Mouse (Mus musculus) kidney, postnatal 4 days (tissue): ENCODE data around the gene Slc10a4.

Experiments used
- DNase-seq, 2 experiments: peaks; one replicate each; pipeline ENCODE4 v3.0.0; 2021; ENCODE audit warnings: mixed read lengths in 2 of 2

Slc10a4 gene

GRCm38 (mm10) chr5:73014745-73015144, 8.1 kb downstream of the Slc10a4 start:
- DNase-seq = peak in 1 of 2 experiments; percentile 15

- DNase-seq = no peak
Observed at GRCm38 (mm10) chr5:73023801-73024200, 17.1 kb downstream of the Slc10a4 start.

DNA sequence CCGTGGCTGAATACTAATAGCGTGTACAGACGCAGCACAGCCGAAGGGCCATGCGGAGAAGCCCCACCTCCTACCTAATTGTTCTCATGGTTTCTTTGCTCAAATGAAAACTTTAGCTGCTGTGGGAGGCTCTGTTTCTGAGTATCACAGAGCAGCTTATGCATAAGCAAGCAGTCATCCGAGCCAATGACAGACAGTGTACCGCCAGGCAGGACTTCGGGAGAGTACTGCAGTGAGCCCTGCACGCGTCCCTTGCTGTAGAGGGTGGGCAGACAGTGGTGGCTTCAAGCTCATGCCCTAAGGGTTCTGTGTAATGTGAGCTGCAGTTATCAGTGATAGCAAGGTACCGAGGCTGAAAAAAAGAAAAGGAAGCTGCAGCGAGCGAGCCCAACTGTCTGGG, 22.0 kb downstream of the Slc10a4 start:
- DNase-seq = no peak

- no peak for DNase-seq
Observed at GRCm38 (mm10) chr5:73032481-73032880, 25.8 kb downstream of the Slc10a4 start.

DNA sequence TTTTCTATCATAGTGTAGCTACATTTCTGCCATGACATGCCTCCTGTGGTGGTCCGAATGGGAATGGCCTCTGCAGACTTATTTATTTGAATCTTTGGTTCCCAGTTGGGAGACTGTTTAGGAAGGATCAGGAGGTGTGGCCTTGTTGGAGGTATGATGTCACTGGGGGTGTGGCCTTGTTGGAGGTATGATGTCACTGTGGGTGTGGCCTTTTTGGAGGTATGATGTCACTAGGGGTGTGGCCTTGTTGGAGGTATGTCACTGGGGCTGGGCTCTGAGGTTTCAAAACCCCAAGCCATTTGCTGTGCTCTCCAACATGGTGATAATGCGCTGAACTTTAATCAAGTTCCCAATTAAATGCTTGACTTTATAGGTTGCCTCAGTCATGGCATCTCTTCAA, 37.4 kb downstream of the Slc10a4 start:
- DNase-seq = no peak

- DNase-seq = no peak
Observed at GRCm38 (mm10) chr5:73047651-73048245, 41.1 kb downstream of the Slc10a4 start.

DNA sequence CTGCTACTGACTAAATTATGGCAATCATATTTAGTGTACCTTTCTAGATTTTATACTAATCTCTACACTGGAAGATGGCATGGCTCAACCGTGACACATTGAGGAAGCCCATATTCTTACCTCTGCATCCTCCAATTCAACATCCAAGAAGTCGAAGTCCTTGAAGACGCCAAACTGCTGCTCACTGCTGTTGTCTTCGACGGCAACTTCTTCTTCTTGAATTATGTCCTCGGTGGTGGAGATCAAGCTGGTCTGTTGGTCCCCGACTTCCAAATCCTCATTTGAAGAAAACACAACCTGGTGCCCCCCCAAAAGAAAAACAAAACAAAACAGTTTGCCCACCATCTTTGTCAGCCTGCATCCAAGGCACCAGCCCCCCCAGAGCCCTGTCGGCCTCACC, 47.2 kb downstream of the Slc10a4 start:
- DNase-seq = no peak

DNA sequence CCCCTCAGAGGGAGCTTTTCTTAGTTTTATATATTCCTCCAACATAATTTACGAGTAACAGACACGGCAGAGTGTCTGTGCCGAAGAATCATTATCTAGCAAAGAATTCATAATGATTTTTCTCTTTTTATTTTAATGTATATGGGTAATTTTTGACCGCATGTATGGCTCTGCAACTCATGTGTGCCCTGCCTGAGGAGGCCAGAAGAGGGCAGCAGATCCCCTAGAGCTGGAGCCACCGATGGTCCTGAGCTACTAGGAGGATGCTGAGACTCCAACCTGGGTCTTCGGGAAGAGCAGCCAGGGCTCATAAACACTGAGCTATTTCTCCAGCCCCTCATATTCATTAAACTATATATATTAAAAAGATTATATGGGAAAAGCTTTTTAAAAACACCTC, 49.8 kb downstream of the Slc10a4 start:
- DNase-seq = peak; percentile 33 to 38

DNA sequence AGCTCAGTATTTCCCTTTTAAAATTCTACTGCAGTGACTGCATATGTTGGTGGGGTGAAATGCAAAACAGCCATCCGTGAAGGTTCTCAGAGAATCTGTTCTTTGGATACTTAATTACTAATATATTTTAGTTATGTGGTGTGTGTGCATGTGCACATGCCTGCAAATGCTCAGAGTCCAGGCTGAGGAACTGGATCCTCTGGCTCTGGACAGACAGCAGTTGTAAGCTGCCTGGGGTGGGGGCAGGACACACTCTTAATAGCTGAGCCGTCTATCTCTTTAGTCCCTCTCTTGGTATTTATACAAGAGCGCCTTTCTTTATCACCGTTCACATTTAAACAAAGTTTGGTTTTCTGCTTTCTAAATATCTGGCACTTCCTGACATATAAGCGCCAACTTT, 50.3 kb downstream of the Slc10a4 start:
- DNase-seq = no peak

DNA sequence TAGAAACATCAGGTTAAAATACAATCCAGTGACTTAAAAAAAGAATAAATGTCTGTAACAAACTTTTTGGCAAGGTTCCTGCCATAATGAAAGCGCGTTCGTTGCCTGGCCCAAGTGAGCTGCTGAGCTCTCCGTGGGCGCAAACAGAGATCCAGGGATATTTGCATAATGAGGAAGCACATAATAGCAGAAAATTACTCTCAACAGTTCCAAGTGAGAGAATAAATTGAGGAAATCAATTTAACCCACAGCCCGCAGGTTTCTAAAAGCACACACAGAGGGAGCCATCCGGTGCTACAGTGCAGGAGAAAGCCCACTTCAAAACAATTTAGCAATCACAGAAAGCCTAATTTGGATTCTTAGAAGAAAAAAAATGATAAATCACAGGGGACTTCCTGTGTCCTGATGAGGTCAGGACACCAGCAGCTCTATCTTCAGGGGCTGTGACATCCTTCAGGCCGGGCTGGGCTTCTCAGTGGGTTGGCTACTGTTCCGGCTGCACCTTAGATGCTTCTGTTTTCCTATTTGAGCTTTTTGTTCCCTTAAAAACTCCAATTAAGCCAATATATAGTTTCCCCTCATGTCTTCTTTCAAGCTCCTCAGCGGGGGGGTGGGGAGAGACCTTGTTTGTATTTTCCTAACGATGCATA, 54.9 kb downstream of the Slc10a4 start:
- no peak for DNase-seq
